Mouse (Mus musculus) gastrocnemius, postnatal 25 days (tissue): ENCODE measurements around the gene Arhgef40. TPM values are rescaled to one million over a fixed set of nuclear protein-coding genes. Genes with fewer than 3 reads are reported as not detected.

Experiments
- DNase-seq: peaks from one replicate; pipeline ENCODE4 v3.0.0; 2022
- total RNA-seq, 2 experiments: library from RNA; stranded (reverse); gene quantifications; 1 replicate in 1 of 2; 2 replicates in 1 of 2; pipeline ENCODE4 v1.2.3; 2021

The Arhgef40 gene
- total RNA-seq, 2 experiments from 2014 or later = 17.2 to 17.6 TPM

DNA sequence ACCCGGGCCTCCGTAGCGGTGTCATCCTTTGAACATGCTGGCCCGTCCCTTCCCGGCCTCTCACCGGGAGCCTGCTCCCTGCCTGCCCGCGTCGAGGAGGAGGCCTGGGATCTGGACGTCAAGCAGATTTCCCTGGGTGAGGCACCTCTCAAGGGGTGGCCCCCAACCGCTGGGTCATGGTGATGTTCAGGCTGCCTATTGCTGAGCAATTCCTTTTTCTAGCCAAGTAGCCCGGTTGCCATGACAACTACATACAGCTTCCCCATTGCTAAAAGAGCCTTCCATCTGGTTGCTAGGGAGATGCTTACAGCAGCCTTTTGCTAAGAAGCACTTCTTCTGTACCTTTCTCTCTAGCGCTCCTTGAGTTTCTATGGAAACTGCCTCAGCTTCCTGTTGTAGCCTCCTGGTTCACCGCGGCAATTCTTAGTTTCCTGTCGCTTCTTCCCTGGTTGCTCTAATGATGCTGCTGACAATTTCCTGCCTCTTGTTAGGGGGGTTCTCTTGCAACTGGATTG, 19.5 kb downstream of the Arhgef40 start:
- no peak for DNase-seq

DNA sequence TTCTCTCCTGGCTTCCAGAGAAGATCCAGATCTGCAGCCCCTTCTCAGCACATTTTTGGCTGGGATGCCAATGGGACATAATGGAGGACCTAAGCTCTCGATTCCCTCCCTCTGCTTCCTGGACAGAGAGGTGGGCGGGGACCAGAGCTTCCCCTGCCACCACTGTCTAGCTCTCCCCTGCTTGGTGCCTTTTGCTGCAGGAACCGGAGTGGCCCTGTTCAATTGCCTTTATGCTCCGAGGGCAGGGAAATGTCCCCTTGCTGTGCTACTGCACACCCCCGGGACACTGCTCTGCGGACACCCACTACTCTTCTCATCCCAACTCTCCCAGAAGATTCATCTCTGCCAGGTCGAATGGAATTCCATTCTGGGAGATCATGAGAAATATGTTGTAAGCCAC, 20.6 kb downstream of the Arhgef40 start:
- no peak for DNase-seq

DNA sequence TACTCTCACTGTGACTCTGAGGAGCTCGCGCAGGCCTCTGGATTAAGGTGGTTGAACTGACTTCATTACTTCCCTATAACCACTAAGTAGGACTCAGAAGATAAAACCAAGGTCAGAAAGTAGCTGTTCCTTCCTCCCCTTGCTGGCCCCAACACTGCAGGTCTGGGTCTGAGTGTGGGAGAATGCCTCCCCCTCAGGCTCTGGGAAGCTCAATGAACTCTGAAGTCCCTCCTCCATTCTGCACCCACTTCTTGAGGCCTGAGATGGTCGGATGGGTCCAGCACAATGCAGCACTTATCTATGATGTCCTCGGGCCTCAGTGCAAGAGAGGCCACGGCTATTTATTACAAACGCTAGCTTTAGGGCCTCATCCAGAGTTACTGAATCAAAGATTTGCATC, 21.1 kb downstream of the Arhgef40 start:
- no peak for DNase-seq

DNA sequence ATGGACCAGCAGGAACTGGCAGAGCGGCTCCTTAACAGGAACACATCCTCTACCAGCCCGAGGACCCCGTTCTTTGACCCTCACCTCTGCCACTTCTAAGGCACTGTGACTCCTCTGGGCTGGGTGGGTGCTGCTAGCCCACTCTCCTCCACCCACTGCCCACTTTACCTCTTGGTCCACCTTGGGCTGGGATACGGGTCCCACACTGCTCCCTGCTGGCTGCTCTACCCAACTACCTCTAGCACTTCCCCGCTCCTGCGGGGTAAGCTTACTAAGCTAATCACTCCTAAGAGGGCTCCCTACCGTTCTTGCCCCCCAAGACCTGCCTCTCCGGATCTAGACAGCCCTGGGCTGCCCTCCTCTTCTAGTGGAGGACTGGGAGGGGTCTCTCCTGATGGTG, 21.7 kb downstream of the Arhgef40 start:
- no peak for DNase-seq

DNA sequence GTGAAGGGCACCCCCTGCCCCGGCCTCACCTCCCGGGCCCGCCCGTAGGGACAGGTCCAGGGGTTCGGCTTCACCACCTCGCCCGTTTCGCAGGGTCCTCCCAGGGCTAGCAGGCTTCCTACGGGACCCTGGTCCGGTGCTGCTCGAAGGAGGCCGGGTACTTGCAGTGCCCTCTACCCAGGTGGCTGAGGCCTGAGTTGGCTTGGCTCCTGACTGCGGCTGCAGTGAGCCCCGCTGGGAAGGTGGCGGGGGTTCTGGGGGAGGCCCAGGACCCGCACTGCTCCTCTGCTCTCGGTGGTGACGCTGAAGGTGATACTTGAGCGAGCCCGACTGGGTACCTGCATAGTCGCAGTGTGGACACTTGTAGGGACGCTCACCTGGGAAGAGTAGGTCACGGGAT, 22.3 kb downstream of the Arhgef40 start:
- DNase-seq = no peak

DNA sequence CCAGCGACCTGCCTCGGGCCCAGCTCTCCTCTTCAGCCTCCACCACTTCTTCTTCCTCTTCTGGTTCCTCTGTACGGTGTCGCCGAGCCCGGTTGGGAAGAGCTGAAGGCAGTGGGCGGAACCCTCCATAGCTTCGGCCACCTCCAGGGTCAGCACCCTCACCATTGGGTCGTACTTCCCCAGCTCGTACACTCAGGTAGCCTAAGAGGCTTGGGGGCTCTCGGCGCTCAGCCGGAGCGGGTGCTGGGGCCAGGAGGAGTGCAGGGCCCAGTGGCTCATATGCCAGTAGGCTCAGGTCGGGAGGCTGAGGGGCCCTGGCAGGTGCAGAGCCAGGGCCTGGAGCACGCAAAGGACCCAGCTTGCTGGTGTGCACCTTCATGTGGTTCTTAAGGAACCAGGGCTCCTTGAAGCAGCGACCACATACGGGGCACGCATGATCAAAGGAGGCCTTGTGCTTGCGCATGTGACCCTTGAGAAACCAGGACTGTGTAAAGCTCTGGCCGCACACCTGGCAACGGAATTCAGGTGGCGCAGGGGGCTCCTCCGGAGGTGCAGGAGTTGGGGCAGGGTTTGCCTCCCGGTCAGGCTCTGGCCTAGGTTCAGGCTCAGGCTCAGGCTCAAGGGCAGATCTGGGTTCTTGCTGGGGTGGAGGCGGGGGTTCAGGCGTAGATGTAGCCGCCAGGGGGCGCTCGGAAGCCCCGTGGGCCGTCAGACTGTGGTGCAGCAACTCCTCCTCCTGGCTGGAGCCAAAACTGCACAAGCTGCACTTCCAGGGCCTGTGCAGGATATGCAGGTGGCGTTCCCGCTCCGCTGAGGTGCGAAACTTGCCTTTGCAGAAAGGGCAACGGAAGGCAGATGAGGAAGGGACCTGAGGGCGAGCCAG, 24.0 kb downstream of the Arhgef40 start:
- DNase-seq = peak; percentile 85

DNA sequence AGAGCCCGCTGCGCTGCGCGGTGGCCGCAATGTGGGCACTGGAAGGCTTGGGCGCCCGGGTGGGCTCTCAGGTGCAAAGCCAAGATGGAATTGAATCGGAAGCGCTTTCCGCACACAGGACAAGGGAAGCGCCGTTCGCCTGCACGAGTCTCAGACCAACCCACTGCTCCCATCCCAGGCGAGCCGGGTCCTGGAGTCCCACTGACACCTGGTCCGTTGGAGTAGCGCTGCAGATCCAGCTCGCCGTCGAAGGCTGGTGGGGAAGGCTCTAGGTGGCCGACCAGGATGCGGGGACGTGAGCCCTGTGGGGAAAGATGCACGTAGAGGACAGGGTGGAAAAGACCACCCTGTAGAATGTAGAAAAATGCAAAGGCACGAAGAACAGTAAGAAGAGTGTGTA, 24.8 kb downstream of the Arhgef40 start:
- DNase-seq = no peak

DNA sequence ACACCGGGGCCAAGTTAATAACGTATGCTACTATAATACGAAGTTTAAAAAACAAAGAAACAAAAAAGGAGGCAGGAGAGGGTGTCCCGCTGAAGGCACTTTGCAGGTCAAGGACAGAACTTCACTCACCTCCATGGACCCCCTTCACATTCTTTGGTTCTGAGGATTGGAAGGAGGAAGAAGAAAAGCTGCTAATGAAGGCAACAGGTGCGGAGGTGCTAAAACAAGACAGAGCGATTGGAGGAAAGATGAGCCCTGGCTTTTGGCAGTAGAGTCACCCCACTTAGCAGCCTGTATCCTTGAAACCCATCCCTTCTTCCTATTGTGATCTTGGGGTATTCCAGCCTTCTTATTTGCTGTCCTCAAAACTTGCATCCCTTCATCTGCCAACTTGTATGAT, 25.3 kb downstream of the Arhgef40 start:
- no peak for DNase-seq

DNA sequence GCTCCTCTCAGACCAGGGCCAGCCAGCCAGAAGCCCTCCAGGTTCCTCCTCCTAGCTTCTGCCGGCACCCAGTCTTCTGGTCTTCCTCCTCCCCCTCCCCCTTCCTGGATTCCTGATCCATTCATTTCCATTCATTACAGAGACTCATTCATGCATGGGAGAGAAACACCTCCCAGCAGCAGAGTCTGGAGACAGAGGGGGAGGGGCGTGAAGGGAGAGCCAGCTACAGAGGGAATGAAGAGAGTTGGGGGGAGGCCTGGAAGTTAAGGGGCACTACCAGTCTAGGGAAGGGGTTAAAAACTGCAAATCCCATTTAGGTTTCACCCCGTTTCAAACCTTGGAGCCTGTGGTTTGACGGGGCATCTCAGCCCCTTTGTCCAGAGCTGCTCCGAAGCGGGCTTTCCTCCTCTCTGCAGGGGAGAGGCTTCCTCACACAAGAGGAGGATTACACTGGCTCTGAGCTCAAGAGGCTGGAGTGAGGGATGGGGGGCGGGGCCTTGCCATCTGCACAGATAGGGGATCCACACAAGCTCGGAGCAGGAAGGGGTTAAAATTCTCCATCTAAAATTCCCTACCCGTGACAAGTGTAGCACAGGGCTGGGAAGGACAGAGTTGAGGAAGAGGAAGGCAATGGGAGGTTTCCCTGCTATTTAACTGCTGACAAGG, 26.1 kb downstream of the Arhgef40 start:
- no peak for DNase-seq

DNA sequence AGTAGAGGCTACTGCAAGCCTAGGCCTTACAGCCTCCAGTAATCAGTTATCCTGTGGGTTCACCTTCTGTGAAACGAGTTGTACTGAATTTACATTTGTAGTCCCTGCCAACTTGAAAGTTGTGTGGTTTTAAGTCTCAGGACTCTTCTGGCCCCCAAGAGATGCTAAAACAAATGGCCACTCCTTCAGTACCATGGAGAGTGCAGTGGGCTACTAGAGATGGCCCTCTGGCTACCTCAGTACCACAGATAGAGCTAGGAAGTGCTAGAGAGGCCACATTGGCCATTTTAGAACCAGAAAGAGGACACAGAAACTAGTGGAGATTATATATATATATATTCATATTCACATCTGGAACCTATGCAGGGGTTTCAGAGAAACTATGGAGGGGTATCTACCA, 27.2 kb downstream of the Arhgef40 start:
- DNase-seq = no peak

DNA sequence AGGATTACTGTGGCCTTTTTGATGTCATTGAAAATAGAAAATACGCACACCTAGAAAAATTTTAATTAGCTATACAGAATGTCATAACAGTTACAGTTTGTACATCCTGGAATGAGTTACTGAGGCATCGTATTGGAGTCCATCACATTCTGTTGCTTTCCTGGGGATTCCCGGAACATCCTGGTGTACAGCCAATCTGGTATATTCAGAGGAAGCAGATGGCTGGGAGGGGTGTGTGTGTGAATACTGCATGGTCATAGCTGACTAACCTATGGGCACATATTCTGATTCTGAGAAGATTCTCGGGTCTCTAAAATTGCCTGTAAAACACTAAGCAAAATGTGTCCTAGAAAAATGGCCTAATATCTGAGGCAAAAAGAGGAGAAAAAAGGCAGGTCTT, 27.6 kb downstream of the Arhgef40 start:
- DNase-seq = no peak

DNA sequence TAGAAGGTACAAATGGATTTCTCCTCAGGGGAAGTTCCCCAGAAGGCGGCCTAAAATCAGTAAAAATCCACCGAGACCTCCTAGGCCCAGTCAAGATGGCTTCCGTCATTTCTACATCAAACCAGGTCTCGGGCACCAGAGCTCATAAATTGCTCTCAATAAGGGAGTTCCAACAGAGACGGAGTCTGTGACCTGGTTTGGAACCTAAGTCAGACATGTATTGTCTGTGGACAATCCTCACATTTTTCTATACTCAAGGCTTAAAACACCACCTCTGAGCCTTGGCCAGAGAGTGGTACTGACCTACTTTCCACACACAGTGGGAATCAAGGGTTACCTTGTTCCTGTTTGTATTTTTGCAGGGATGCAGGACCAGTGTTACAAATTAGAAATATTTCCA, 28.0 kb downstream of the Arhgef40 start:
- no peak for DNase-seq

DNA sequence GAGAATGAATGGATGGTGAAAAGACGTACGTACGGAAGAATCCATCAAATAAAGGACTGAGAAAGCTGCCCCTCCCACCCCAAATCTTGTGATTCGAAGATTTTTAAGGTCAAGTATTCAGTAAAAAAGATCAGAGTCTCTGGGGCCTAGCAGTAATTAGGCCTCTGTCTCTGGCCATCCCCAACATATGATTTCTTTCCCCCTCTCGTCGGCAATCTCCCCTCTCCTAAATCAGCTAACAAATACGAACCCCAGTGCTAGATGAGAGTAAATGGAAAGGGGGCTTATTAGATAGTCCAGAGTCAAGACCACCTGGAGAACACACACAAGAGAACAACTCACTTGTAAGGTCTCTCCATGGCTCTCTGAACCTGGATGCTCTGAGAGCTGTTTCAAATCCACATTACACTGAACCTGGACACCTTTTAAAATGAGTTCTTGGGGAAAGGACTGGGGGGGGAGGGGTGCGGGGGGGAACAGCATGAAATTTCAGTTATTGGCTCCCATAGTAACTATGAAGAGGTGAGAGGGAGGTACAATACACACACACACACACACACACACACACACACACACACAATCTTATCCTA, 28.6 kb downstream of the Arhgef40 start:
- no peak for DNase-seq

DNA sequence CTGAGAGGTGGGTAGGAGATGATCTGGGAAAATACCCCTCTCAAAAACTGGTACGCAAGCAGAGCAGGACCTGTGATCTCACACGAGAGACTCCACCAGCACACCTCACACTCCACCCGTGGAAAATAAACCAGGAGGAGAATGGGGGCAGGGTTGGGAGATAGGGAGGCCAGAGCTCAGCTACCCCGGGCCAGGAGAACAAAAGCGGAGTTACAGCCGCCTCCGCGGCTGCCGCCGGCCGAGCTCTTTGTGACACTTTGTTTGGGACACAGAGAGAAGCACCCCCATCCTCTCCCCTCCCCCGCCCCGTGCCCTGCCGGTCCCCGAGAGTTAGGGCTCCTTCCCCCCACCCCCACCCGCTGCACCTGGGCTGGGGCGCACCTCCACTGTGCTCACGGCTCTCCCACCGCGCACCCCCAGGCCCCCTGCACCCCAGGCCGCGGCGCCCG, 29.3 kb downstream of the Arhgef40 start:
- DNase-seq = peak; percentile 53

DNA sequence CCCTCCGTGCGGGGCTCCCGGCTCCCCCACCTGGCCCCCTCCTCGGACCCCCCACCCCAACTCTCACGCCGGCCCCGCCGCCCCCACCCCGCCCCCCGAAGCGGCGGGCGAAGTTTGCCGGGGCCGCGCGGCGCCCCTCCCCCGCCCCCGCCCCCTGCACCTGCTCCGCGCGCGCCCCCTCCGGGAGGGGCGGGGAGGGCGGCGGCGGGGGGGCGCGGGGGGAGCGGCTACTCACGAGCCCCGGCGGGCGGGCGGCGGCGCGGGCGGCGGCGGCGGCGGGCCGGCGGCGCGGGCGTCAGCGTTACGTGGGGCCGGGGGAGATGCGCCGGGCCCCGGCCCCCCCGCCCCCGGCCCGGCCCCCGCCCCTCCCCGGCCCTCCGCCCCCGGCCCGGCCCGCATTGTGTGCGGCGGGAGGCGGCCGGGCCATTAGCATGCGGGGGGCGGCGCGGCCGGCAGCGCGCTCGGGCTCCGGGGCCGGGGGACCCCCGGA, 29.8 kb downstream of the Arhgef40 start:
- no peak for DNase-seq

DNA sequence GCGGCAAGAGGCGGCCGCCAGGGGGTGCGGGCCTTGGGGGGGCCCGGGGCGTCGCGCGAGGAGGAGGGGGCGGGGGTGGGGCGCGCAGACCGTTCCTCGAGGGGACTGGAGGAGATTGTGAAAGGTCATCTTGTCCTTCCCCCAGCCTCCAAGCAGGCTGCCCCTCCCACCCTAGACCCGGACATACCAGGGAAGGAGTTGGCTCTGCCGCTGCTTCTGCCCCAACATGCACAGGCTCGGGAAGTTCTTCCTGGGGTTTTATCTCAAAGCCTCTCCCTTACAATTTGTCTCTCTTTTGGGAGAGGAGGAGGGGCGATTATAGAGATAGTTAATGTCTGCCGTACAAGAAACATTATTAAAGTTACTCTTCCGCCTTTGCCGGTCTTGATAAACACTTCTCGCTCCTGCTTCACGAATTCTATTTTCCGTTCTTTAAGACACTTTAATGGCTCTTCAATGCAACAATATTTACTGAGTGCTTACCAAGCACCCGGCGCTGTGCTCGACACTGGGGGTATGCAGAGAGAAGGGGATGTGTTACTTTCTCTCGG, 30.3 kb downstream of the Arhgef40 start:
- DNase-seq = peak; percentile 54

DNA sequence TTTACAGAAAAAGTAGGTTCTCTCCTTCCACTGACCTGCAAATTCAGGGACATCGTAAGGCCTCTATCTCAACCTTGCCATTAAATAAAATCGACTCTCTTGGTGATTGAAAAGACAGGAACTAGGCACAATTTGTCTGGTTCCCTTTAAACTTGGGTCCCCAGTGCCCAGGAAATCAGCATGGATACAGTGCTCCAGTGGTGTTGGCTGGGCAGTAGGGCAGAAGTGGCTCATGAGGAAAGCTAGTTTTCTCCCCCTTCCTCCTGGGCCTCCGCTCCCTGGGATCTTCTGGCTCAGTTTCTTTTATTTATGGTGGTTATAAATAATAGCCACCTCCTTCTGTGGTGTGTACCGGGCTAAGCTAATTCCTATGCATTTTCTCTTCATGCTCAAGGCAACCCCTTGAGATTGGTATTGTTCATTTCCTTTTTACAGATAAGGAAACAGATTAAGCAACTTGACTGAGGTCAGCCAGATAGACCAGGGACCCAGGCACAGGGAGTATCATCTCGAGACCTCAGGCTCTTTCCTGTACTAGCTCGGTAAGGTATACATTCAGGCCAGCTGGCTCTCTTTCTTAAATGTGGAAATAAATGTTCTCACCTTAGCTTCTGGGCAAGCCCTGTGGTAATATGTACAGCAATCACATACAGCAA, 31.1 kb downstream of the Arhgef40 start, which contains the start of gene Tmem253:
TSS of gene Tmem253 (plus strand) at position 214 of the 656 bp plus-strand sequence.
- DNase-seq = no peak

DNA sequence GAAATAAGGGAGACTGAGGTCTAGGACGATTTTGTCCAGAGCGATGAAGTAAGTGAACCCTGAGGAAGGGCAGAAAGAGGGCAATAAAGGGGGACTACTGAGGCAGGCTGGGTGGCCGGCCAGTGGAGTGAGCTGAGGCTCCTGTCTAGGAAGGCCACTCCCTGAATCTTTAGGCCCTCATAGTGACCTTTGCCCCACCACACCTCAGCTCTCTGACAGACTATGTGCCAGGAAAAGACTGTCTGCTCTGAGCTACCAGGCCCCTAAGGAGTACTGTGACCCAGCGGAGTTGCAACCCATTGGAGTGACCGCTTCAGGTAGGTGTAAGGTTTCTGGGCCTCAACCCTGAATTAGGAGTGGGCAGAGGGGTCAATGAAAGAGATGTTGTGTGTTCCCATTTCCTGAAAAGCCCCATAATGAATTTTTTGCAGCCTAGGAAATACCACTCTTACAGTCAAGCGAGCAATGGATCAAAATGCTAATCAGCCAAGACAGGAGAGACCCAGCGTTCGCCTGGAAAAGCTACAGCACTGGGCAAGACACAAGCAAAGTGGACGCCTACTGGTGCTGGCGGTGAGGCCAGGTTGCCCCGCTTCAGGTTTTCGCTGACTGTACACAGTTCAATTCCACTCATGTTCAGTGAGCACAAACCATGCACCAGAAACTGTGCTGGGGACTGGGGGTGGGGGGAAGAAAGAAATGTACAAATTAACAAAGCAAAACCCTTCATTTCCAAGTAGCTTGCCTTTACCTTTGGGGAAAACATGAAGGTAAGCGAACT, 32.3 kb downstream of the Arhgef40 start:
- DNase-seq = no peak

DNA sequence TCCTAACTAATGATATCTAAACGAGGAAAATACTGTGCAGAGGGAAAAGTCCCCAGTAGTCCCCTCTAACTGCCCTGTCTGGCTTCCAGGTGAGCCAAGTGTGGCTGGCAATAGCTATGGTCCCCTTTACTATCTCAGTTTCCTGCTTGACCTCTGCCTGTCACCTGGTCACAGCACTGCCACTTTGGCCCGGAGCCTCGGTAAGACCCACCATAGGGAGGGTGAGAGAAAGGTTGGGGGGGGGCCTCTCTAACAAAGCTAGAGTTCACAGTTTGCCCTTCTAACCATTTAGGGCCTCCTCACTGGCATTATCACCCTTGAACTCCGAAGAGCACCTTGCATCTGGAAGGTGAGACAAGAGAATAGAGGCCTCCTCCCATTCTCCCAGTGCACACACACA, 33.1 kb downstream of the Arhgef40 start:
- no peak for DNase-seq

DNA sequence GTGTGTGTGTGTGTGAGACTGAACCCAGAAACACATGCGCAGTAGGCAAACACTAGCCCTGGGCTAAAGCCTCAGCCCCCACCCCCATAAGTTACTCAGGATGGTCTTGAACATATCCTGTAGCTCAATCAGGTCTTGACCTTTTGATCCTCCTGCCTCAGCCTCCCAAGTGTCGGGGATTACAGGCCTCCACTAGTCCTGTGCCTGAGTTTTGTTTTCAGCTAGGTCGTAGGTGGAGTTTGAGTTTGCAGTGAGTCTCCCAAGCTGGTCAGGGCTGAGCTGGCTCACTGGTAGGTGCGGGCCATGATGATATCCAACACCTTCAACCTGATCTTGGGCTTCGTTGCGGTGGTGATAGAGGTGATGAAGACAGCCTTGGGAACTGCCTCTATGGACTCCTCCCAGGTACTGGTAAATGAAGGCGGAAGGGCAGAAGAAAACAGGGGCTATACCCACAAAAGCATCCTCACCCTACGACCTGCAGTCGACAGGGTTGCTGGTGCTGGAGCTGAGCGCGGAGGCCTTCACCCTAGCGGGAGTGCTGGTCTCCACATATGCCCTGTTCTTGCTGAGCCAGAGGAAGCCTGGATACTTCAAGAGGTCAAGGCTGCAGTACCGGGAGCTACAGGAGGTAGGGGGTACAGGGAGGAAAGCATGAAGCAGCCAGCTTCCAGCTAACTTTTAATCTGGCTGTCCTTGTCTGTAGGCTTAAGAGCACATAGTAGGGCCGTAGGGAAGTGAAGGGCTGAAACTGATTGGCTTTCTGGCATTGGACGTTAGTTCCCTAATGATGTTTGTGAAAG, 33.9 kb downstream of the Arhgef40 start:
- no peak for DNase-seq
